Mouse (Mus musculus) induced T-regulatory cell, adult 2 months (primary cell): ENCODE results near the gene Glrx3.

Source experiments
- DNase-seq: peaks from one replicate; pipeline ENCODE4 v3.0.0-alpha.2; 2012; ENCODE audit warnings: low read depth

Gene Glrx3

GRCm38 (mm10) chr7:137472149-137472548, 34.7 kb downstream of the Glrx3 start:
- no peak for DNase-seq

GRCm38 (mm10) chr7:137477950-137478620, 40.7 kb downstream of the Glrx3 start:
- peak; percentile 93 for DNase-seq

GRCm38 (mm10) chr7:137478621-137478982, 41.2 kb downstream of the Glrx3 start:
- DNase-seq = no peak

GRCm38 (mm10) chr7:137480839-137481238, 43.4 kb downstream of the Glrx3 start:
- no peak for DNase-seq

- DNase-seq = no peak
Measured at GRCm38 (mm10) chr7:137483987-137484386, 46.6 kb downstream of the Glrx3 start.

GRCm38 (mm10) chr7:137488391-137488790, 51.0 kb downstream of the Glrx3 start:
- DNase-seq = no peak

GRCm38 (mm10) chr7:137490711-137491110, 53.3 kb downstream of the Glrx3 start:
- no peak for DNase-seq

- DNase-seq = no peak
Measured at GRCm38 (mm10) chr7:137492307-137492973, 55.0 kb downstream of the Glrx3 start.

GRCm38 (mm10) chr7:137498736-137499135, 61.3 kb downstream of the Glrx3 start:
- DNase-seq = no peak

- no peak for DNase-seq
Measured at GRCm38 (mm10) chr7:137517588-137517987, 80.2 kb downstream of the Glrx3 start.

- DNase-seq = no peak
Measured at GRCm38 (mm10) chr7:137518028-137518576, 80.7 kb downstream of the Glrx3 start.
